Mouse (Mus musculus) natural killer cell, adult 2 months (primary cell): Measurements from ENCODE around the gene Anks3.

Source experiments
- DNase-seq, 2 experiments: peaks; one replicate each; pipeline ENCODE4 v3.0.0; 2022; ENCODE audit warnings: low spot score in 2 of 2

Anks3 gene

GRCm38 (mm10) chr16:4897146-4897730 is 66.8 kb downstream of the Anks3 start:
- no peak for DNase-seq

GRCm38 (mm10) chr16:4896249-4897027 is 67.6 kb downstream of the Anks3 start:
- DNase-seq, result no peak

GRCm38 (mm10) chr16:4894201-4894908 is 69.7 kb downstream of the Anks3 start:
- no peak for DNase-seq

- no peak for DNase-seq
Observed at GRCm38 (mm10) chr16:4892171-4892570, 71.8 kb downstream of the Anks3 start.
